Mouse (Mus musculus): ENCODE measurements around the gene Pdss2. TPM values are rescaled to one million over a fixed set of nuclear protein-coding genes. Genes with fewer than 3 reads are reported as not detected.

The Pdss2 gene
- total RNA-seq, 2 experiments from 2014 or later, result 15.4 to 16.2 TPM

DNA sequence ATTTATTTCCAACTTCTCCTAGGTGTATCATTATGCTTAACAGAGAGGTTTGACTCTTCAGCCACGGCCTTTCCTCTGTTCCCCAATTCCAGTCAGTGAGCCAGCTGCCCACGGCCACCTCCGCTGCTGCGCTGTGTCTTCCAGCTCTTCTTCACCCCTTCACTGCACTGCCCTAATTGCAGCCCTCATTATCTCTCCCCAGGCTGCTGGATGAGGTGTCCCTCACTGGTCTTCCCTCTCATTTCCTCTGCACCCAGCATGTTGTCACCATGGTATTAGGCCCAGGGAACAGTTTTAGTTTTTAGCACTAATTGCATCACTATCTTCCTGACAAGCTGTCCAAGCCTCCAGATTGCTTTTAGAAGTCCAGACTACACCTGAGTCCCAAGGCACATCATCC, 73.0 kb downstream of the Pdss2 start:
- DNase-seq (ENCODE audit: extremely low spot score in 1 of 2, low spot score in 1 of 2), result no peak

DNA sequence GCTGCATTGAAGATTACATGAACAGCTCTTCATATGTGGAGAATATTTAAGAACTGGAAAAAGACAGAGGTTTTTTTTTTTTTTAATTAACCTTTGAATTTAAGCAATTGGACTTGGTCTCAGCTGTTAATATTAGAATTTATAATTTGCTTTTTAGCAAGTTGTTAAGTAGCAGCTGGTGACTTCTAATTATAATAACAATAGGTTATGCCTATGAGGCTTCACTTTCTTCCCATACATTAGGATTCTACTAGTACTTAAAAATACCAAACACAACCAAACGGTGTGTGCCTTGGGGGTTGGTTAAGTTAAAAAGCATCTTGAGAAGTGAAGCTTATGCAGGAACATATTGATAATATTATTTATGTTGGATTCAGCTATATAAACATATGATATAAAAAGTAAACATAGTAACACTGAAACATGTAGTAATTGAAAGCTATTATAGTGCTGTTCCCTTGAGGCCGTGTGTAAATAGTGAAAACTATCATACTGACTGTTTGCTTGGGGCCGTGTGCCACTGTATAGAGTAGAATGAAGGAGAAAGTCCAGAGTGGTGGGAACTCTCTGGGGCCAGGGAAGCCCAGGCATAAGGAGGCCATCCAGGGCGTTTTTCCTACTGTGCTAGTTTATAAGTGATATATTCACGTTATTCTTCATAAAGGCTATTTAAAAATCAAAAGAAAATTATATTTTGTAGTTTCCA, 87.0 kb downstream of the Pdss2 start:
- DNase-seq (ENCODE audit: extremely low spot score in 1 of 2, low spot score in 1 of 2), result no peak

DNA sequence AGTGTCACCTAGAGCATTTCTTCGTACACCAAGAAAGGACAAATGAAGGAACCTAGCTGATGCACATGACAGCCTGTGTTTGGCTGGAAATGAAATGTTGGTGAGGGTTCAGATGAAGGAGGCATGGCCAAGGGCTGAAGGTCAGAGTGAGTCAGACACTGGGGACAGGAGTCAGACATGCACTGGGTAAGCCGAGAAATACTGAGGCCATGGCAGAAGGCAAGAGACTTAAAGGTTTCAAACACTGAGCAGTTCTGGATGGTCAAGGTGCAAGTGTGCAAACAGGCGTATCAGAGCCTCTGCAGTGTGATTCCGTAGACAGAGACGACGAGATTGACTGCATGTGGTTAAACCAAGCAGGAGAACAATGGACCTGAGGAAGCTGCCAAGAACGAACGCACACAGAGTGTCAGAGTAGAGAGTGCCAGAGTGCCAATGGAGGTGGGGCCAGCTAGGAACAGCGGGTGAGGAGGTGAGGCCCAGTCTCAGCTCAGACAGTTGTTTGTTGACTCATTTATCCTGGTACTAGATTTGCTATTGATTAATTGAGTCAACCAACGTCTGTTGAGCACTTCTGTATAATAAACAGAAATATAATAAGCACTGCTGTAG, 89.6 kb downstream of the Pdss2 start:
- no peak for DNase-seq (ENCODE audit: extremely low spot score in 1 of 2, low spot score in 1 of 2)

DNA sequence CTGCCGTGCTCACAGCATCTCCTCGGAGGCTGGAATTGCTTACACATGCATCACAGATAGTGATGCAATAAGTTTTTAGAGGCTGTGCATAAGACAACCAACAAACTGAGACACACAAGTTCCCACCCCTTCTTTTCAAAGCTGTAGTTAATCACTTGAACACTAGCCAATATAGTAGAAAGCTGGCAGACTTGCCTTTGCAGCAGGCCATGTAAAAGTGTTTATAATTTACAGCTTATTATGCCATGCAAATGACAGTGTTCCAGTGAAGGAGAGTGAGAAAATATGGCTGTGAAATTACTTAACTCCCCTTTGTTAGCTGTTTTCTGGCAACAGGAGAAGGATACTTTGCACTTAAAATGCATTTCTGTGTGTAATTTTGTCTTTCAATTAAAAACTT, 90.9 kb downstream of the Pdss2 start:
- no peak for DNase-seq (ENCODE audit: extremely low spot score in 1 of 2, low spot score in 1 of 2)

DNA sequence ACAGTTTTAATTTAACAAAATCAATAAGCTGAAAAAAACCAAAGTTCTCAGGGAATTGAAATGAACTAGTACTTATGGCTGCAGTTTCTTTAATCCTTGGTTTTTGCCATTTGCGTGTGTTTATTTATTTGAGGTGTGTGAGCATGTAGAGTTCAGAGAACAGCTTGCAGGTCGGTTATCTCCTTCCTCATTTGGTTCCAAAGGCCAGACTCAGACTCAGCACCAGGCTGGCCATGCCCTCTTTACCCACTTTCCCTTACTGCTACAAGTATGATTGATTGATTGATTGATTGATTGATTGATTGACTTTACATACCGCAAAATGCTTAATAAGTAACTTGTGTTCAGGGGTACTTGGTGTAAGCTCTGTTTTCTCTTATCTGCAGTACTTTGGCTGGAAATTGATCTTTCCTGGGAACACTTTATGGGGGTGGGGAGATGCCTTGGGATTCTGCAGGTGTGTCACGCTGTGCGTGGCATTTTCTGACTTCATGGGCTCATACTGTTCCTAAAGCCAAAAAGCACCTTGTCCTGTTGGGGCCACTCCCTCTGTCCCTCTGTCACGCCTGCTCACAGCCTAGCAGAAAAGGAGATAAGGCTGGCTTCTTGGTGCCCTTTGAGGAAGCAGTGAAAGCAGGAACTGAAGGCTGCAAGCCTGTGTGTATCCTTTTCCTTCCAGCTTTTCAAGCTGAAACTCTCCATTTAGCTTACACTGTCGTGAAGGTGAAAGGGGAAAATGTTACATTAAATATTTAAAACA, 91.6 kb downstream of the Pdss2 start:
- no peak for DNase-seq (ENCODE audit: extremely low spot score in 1 of 2, low spot score in 1 of 2)

DNA sequence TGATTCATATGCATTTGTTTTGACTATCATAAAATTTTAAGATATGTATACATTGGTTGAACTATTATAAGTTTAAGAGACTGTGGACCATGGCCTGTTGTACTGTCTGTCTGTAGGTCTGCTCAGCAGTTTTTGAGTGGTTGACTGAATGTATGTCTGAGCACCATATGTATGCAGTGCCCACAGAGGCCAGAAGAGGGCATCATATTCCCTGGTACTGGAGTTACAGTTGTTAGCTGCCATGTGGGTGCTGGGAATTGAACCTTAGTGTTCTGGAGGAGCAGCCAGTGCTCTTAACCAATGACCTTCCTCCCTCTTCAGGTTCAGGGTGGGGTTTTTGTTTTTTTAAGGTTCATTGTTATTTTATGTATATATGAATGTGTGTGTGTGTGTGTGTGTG, 93.9 kb downstream of the Pdss2 start:
- DNase-seq (ENCODE audit: extremely low spot score in 1 of 2, low spot score in 1 of 2), result no peak

DNA sequence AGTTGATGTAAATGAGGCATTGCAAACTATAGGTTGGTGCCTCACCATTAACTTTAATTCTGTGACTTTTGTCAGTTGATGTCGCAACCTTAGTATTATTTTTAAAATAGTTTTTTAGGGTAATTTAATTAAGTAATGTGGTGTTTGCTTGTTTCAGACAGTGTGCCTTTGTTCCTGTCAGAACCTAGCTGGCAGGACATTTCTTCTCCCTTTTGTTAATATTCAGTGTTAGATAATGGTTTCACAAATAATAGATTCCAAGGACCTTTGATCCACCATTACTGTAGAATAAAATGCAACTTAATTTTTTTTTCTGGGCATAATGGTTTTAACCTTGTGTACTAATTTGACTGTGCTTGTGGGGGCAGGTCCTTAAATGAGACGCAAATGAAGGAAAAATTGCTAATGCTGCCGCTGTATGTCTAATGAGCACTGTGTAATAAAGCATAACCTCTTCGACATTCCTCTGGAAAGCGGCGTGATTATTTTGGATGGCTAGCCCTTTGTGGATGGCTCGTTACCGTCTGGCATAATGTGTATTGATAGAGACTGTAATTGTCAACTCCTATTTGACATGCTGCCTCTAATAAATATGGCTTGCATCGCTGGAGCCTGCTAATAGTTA, 96.2 kb downstream of the Pdss2 start:
- DNase-seq (ENCODE audit: extremely low spot score in 1 of 2, low spot score in 1 of 2), result no peak

DNA sequence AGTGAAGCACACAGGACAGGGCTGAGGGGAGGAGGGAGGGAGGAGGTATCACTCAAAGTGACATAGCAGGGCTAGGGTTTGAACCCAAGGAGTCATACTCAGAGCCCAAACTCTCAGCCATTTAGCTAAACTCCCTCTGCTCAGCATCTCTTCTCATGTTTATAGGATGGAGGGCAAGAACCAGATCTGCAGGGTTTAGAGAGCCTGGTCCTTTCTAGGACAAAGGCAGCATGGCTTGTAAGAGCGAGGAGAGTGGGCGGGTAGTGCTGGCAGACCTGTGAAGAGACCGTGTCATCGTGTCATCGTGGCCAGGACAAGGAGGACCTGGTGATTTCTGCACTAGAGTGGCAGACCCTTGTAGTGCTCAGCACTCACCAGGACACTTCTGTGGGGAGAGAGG, 99.7 kb downstream of the Pdss2 start:
- DNase-seq (ENCODE audit: extremely low spot score in 1 of 2, low spot score in 1 of 2), result no peak

DNA sequence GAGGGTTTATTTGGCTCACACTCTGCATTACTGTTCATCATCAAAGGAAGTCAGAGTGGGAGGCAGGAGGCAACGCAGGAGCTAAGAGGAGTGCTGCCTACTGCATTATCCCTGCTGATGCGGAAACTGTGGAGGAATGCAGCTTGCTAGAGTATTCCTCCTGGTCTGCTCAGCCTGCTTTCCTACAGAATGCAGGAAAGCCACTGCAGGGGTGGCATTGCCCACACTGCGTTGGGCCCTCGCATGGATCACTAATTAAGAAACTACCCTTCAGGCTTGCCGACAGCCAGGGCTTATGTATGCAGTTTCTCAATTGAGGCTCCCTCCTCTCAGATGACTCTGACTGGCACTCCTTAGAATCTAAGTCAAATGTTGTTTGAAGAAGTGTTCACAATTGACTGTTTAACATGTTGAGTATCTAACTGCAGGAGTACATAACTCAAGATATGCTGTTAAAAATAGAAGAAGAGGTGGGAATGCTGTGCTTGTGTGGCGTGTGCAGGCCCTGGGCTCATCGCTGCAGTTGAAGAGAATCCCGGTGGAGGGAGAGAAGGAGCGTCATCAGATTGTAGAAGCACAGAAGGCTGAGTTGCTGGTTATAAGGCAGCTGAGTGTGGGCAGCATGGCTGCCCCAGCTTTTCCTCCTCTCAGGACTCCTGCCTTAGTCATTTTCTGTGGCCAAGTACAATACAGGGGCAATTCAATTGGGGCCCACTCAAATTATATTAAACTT, 101.3 kb downstream of the Pdss2 start:
- peak in 1 of 2 experiments; percentile 24 for DNase-seq (ENCODE audit: extremely low spot score in 1 of 2, low spot score in 1 of 2)

DNA sequence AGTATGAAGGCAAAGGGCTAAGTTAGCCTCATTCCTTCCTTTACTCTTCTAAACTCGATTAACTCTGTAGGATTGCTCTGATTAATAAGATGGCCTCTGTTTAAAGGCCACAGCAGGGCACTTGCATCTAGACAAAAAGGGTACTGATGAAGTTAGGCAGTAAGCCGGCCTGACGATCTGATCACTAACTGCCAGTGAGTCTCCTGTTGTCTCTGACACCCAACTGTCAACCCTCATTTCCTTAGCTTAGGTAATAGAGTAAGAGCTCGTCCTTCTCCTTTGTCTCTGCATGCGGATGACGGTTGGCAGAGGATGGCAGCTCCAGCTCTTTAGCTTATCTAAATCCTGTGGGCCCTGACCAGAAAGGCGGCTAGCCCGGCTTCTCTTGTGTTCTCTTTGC, 102.1 kb downstream of the Pdss2 start:
- no peak for DNase-seq (ENCODE audit: extremely low spot score in 1 of 2, low spot score in 1 of 2)

DNA sequence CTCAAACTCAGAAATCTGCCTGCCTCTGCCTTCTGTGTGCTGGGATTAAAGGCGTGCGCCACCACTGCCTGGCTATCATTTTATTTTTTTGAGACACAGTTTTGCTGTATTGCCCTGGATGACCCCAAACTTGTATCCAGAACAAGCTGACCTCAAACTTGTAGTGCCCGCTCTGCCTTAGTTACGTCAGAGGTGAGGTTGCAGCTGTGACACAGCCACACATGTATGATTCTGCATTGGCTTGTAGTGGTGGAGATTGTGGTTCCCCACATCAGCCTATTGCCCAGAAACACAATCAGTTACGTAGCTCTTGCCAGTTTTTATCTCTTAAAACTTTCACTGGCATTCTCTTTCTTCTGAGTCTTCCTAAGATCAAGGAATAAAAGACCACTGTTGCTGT, 108.5 kb downstream of the Pdss2 start:
- DNase-seq (ENCODE audit: extremely low spot score in 1 of 2, low spot score in 1 of 2), result no peak

DNA sequence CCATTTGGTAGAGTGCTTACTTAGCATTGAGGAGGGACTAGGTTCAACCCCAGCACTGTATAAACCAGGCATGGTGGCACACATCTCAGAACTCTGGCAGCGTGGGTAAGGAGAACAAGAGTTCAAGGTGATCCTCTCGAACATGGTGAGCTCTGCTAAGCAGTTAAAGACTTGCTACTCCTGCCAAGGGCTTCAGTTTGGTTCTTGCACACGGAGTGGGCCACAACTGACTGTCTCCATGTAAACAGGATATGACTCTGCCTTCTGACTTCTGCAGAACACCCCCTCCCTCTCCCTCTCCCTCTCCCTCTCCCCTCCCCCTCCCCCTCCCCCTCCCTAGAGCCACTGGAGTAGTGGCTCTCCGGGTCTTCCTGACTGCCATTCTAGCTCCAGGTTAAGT, 109.4 kb downstream of the Pdss2 start:
- no peak for DNase-seq (ENCODE audit: extremely low spot score in 1 of 2, low spot score in 1 of 2)

DNA sequence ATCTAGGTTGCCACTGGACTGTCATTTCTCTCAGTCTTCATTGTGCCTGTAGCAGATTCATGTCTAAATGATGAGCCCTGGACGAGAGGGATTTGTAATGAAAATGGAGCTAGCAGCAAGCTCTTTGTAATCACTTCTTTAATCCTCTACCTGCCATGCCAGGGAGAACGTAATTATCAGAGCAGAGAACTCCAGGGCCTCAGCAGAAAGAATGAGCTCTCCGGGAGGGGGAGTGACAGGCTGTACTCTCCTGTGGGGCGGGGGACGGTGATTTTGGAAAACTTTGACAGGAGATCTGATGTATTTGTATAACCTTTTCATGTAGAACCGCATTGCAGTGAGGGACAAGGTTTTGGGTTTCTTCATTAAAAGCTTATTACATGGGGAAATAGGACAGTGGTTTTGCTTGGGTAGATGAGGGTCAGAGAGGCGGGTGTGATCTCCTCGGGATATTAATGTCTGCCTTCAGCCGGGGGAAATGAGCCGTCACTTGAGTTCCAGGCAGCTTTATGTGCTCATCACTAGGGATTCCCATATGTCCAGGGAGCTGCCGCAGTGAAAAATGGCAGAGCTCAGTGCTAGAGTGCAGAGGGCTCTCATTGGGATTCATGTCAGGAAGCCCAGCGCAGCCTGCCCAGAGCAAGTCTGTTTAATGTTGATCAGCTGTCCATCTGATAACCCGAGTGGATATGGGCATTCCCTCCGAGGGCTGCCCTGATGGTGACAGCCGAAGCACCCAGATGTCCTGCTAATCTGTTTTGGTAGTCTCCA, 110.8 kb downstream of the Pdss2 start:
- no peak for DNase-seq (ENCODE audit: extremely low spot score in 1 of 2, low spot score in 1 of 2)

DNA sequence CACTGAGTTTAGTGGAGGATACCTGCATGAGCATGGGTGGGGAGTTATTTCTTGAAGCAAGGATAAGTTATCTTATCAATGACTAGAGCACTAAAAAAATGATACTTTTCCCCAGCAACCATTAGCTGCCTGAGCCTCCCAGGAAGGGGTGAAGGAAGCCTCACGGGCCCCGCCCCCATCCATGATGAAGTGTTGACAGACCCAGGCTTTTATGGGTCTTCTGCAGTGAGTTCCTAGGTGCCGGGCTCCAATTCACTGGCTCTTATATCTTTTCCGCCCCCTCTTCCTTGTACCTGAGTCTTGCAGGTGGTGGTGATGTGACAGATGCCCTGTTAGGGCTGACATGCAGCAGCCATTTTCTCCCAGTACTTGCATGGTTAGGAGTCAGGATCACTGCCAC, 114.6 kb downstream of the Pdss2 start:
- no peak for DNase-seq (ENCODE audit: extremely low spot score in 1 of 2, low spot score in 1 of 2)

DNA sequence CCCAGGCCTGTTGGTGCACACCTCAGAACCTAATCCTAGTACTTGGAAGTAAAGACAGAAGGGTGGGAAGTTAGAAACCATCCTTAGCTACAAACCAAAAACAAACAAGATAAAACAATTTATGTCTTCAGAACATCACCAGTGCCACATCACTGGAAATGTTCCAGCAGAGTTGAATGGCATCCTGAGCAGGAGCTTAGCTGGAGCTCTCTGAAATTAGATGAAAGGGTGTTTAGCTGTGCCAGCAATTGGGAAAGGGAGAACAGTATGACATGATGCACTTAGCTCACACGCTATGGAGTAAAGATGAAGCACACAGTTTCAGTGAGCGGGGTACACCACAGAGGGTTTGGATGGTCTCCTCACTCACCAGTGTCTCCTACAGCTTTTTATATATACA, 115.8 kb downstream of the Pdss2 start:
- no peak for DNase-seq (ENCODE audit: extremely low spot score in 1 of 2, low spot score in 1 of 2)

DNA sequence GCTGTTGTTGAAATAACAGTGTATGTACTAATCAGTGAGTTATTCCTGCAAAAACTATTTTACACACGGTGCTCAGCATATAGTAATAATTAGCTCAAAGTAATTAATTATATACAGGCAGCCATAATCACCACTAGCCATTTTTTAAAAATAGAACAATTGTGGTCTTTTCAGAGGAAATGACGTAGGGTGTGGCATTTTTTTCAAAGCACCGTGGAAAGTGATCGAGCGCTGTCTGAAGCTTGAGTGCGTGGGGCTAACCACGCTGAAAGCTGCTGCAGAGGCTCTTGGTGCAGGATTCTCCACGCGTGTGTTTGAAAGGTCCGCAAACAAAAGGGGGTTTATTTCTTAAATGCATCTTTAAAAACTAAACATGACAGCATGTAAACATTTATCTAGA, 118.5 kb downstream of the Pdss2 start:
- DNase-seq (ENCODE audit: extremely low spot score in 1 of 2, low spot score in 1 of 2), result no peak

DNA sequence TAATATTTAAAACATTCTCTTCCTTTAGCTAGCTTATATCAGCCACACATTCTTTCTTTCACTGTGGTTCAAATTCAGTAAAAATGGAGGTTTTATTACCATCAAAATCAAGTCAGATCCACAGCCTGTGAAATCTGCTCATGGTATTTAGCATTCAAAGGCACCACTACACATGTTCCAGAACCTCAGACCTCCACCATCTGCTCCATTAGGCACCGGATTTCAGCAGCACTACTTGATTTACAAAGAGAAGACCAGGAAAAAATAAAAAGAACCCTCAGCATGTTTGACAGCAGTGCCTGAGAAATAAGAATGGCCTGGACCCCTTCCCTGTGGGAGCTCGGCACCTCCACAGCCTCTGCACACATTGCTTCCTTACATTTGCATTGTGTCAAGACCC, 128.4 kb downstream of the Pdss2 start:
- DNase-seq (ENCODE audit: extremely low spot score in 1 of 2, low spot score in 1 of 2), result no peak

DNA sequence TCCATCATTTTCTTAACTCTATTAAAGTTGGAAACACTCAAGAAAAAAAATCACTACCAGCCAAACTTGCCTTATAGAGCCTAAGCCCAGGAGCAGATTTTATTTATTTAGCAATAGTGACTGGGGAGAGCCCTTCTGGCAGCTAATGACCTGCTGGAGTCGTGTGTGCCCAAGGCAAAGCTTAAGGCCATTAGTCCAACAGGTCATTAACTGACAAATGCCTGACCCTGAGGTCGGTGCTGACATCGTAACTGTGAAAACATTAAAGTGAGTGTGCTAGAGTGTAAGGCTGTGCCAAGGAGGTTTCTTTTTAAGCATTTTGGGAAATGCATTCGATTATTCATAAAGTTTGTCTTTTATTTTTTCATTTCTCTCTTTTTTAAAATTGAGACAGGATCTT, 136.6 kb downstream of the Pdss2 start:
- DNase-seq (ENCODE audit: extremely low spot score in 1 of 2, low spot score in 1 of 2), result no peak

DNA sequence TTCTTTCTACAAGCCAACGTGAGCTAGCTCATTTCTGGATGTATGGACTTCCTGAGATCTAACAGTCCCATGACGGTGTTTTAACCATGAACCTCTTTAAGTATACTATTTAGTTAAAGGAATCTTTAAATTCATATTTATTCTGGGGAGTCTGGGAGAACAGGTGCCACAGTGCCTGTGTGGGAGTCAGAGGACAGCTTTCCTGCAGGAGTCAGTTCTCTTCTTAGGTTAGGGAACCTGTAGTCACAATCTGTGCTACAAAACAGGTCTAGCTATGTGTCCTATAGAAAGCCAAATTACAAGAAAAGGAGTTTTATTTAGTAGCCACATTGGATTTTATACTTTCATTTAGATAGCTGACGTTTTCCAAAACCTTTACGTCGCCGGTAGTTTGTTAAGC, 141.7 kb downstream of the Pdss2 start:
- DNase-seq (ENCODE audit: extremely low spot score in 1 of 2, low spot score in 1 of 2), result no peak

DNA sequence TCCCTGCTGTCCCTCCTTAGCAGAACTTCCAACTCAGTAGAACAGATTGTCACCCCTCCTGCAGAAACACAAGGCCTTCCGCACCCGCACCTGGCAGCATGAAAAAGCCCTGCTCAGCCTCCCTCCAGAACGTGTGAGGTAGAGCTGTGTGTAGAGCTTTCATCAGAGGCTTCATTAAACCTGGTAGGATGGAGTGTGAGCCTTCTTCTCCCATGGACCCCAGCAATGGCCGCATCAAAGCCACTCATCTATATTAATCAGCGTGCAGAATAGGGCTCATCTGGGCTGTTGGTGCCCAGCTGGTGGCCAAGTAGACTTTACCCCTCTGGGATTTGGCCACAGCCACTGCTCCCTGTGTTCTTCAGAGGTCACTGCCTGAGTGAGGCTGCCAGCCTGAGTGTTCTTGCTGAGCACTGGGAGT, 142.2 kb downstream of the Pdss2 start:
- no peak for DNase-seq (ENCODE audit: extremely low spot score in 1 of 2, low spot score in 1 of 2)
